Mouse (Mus musculus) heart, postnatal 25 days (tissue): ENCODE data around the gene Rhbdf2. TPM values are rescaled to one million over a fixed set of nuclear protein-coding genes. Genes with fewer than 3 reads are reported as not detected.
"Not testable (repeated sequence)": the region's sequence is repeated elsewhere in the genome, so short reads cannot be mapped to it uniquely, and the experiment has no call there.

Experiments used
- DNase-seq: peaks from one replicate; pipeline ENCODE4 v3.0.0; 2022; ENCODE audit warnings: low spot score
- intact Hi-C: fragments of 180-260 bp; cut with DNase I; formaldehyde crosslinking; loops from one replicate; pipeline ENCODE4 v1.15.1; 2025
- total RNA-seq, 2 experiments: library from RNA; stranded (reverse); gene quantifications; 2 replicates each; pipeline ENCODE4 v1.2.3; 2021

Gene Rhbdf2
- total RNA-seq, 2 experiments from 2014 or later, result 10.6 to 12.8 TPM

DNA sequence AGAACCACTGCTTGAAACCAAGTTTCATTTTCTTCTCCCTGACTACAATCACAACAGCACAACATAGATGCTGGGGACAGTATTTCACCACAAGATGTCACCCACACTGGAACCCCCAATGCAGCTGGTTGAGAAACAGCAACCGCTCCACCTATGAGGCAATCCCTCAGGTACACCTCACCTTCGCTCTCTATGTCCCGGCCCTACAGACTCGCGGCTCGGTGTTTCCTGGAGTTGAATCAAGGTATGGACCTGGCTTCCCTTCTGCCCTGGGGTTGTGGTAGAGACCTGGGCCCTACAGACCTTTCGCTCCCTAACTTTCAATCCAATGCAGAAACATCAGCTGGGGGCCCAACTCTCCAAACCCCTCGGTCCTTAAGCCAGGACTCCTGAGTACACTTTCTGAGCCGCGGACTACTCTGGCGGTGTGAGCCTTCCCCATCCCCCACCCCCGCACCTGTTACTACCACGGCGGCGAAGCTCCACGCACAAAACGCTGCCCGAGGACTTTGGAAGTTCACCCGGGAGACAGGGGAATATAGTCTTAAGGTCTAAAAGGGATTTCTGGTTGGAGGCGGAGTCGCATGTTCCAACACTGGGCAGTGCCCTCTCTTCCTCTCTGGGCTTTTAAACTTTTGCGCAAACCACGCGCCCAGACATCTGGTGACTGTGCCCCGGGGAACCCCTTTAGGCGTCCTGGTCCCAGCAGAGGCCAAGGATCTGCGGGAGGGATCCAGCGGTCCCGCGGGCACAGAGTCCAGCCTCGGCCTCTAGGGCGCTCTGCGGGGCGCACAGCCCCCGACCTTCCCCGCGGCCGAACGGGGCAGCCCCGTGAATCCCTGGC is 3.3 kb downstream of the Rhbdf2 start:
- intact Hi-C loops, result no loop called here
- no peak for DNase-seq

DNA sequence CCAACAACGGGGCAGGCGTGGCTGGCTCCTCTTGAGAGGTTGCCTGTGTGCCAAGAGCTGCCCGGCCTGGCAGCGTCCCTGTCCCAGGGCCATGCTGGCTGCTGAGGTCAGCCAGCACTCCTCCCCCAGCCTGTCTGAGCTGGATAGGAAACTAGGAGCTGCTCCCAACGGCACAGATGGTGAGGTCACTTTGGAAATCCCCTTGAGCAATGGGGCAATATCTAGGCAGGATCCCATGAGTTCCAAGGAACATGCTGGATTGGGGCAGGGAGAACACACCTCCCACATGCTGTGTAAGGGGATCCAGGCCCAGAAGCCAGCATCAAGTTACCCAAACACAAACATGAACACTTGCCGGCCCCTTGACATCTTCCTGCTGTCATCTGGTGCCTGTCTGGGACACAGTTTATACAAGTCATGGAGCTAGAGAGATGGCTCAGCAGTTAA is 5.5 kb downstream of the Rhbdf2 start:
- peak; percentile 86 for DNase-seq
- intact Hi-C loops, result no loop called here

- DNase-seq, result no peak
- intact Hi-C loops, result no loop called here
Measured at GRCm38 (mm10) chr11:116620559-116621253, 6.1 kb downstream of the Rhbdf2 start.

GRCm38 (mm10) chr11:116620073-116620472 is 6.7 kb downstream of the Rhbdf2 start:
- intact Hi-C loops, result no loop called here
- DNase-seq, result no peak

DNA sequence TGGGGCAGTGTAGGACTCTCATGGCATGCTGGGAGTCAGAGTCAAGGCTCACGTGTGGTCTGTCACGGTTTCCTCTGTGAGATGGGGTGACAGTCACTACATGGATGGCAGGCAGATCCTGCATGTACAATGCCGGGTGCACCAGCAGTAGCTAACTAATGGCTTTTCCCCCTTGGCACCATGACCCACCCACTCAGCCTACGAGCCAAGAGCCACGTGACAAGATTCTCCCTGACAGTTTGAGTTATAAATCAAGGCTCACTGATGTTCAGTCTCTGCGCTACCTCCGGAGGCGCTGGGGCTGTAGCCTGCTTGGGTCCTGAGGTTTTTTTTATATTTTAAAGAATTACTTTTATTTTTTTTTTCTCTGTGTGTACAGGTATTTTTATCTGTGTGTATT is 7.3 kb downstream of the Rhbdf2 start:
- intact Hi-C loops, result no loop called here
- no peak for DNase-seq

GRCm38 (mm10) chr11:116619156-116619555 is 7.7 kb downstream of the Rhbdf2 start:
- no peak for DNase-seq
- intact Hi-C loops, result no loop called here

- no peak for DNase-seq
- intact Hi-C loops, result no loop called here
Measured at GRCm38 (mm10) chr11:116618666-116619065, 8.2 kb downstream of the Rhbdf2 start.

DNA sequence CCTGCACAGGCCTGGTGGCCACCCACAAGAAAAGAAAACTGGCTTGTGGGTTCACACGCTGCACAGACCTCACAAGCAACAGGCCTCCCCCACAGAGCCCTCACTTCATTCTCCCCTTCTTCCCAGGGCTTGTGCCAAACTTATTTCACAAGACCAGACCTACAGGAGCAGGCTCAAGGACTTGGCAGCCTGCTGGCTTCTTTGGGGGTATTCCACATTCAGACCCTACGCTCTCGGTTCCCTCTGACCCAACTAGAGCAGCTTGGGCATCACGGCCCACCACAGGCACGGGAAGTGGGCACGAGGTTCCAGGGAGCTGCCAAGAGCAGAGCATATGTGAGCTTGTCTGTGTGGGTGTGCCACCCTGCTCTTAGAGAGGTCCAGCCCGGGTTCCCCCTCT is 9.2 kb downstream of the Rhbdf2 start:
- DNase-seq, result no peak
- intact Hi-C loops, result no loop called here

DNA sequence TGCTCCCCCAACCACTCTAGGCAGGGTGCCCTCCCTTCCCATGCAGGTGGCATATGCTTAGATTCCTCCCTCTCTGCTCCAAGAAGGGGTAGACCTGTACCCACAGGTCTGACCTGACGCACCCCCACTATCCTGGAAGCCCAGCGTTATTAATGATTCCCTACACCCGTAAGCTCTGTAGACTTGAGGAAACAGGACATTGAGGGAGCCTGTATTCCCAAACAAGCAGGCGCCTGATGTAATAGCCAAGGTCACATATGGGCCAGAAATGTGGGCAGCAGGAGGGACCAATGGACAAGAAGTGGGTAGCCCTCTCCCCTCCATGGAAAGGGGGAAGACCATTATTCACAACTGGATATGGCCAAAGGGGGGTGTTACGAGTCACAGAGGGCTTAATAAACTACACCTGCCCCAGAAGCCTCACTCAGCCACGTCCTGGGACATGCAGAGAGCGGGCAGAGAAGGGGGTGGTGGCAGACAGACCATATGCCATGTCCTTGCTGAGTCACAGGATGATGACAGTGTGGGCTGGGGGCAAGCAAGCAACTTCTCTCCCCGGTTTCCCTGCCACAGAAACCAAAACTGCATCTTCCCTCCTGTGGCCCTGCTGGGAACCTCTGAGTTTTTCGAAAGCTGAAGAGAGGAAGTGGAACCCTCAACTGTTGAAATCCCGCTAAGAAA is 10.2 kb downstream of the Rhbdf2 start:
- DNase-seq, result no peak
- intact Hi-C loops, result no loop called here

- intact Hi-C loops, result no loop called here
- DNase-seq, result peak; percentile 60
Measured at GRCm38 (mm10) chr11:116615735-116616437, 10.9 kb downstream of the Rhbdf2 start.

DNA sequence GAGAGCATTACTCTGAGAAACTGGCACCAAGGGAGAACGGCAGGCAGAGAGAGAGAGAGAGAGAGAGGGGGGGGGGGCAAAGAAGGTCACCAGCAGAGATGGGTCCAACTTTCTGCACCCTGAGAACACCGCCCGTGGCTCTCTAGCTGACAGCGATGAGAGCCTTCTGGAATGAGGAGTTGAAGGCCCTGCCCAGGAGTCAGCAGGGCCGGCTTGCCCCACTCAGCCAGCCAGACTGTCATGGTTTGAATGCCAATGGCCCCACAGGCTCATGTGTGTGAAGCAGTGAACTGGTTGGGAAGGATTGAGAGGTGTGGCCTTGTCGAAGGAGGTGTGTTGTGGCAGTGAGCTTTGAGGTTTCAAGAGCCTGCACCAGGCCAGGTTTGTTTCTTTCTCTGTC is 13.6 kb downstream of the Rhbdf2 start:
- intact Hi-C loops, result no loop called here
- no peak for DNase-seq

DNA sequence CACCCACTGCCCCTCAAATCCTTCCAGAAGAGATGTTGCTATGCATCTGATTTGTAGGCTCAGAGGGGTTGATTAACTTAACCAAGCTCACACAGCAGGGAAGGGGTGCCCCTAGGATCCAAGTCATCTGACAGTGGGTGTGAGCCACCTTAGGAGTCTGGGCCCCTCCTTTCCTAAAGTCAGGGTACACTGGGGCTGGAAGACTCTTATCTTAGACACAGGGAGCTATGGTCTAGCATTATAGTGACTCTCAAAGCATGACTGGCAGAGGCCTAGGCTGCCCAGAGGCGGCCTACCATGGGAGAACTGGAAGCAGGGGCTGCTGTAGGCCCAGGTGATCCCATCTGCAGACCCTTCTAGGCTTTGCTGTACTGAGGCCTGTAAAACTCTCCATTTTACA is 14.3 kb downstream of the Rhbdf2 start:
- no peak for DNase-seq
- intact Hi-C loops, result no loop called here

GRCm38 (mm10) chr11:116611883-116612282 is 14.9 kb downstream of the Rhbdf2 start:
- DNase-seq, result no peak
- intact Hi-C loops, result no loop called here

- intact Hi-C loops, result not testable (repeated sequence)
Measured at GRCm38 (mm10) chr11:116611168-116611567, 15.7 kb downstream of the Rhbdf2 start.

GRCm38 (mm10) chr11:116609965-116610630 is 16.7 kb downstream of the Rhbdf2 start:
- intact Hi-C loops, result no loop called here
- DNase-seq, result no peak

More at GRCm38 (mm10) chr11:116611168-116611567, 15.7 kb downstream of the Rhbdf2 start:
- not testable (repeated sequence) for DNase-seq

GRCm38 (mm10) chr11:116607717-116608116 is 19.1 kb downstream of the Rhbdf2 start:
- DNase-seq, result no peak
- intact Hi-C loops, result no loop called here

DNA sequence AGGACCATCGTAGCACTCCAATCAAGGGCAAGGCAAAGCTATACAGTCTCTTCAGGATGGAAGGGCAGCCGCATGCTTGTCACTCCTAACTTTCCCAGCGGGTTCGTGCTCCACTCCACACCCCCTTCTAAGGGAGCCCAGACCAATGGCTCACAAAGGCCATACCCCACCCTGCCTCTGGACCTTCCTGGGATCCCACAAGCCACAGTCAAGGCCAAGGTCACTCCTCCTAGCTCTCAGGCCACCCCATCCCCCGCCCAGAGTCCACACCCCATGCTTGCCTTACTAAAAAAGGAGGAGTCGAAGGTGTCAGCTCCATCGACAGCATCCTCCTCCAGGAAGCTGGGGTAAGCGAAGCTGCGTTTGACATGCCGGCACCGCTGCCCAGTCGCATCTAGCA is 22.7 kb downstream of the Rhbdf2 start:
- intact Hi-C loops, result no loop called here

DNA sequence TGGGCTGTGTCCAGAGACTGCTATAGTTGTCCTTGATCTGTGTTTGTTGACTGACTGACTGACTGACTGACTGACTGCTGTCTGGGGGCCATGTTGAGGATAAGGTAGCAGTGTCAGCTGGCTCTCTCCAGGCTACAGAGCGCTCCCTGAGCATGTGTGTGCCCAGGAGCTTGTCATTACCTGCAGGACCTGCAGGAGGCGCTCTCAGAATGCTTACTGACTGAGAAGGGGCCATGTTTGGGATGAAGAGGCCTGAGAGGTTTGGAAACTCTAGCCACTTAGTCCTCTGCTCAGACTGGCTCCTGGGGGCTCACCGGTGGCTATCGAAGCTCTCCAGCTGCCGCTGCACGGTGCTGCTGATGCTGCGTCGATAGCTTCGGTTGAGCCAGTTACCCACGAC is 23.5 kb downstream of the Rhbdf2 start:
- intact Hi-C loops, result loop anchor here (2.0 kb wide), 1 partner anchor 25 kb away; no protein-coding TSS in a partner anchor
- no peak for DNase-seq

More for the DNA sequence above, 22.7 kb downstream of the Rhbdf2 start:
- DNase-seq, result no peak

DNA sequence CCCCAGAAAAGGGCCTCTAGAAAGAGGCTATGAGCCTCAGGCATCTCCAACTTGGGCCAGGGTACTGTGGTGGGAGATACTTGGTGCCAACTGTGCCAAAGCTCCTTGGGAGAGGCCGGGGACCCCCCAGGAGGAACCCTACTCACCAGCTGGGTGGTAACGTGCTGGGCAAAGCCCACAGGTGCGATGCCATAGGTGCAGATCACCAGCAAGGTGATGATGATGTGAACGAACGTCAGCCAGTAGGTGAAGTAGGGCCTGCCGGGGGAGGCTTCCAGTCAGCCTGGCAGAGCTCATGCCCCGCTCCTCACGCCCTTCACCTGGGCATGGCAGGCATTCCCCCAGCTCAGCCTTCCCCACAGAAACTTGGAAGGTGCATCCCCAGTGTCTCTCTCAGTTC is 24.8 kb downstream of the Rhbdf2 start:
- intact Hi-C loops, result loop anchor here (2.0 kb wide), 1 partner anchor 27 kb away; no protein-coding TSS in a partner anchor
- DNase-seq, result no peak
